Mouse (Mus musculus) kidney, embryonic 14.5 days (tissue): ENCODE measurements around the gene Nr2f2. TPM values are rescaled to one million over a fixed set of nuclear protein-coding genes. Genes with fewer than 3 reads are reported as not detected.

ENCODE experiments used
- ATAC-seq: fragments of 200-750 bp; cut with Nextera tagmentation; 2 replicates; pipeline ENCODE4 v1.8.0; 2017; ENCODE audit warnings: moderate number of reproducible peaks, mild to moderate bottlenecking, moderate TSS enrichment, moderate library complexity; ENCODE audit not compliant: low FRiP score, low TSS enrichment
- H3K27ac ChIP-seq: fragments of 300-500 bp; sonication (generic); 2 replicates; pipeline ENCODE4 v1.5.1; 2014; ENCODE audit warnings: low read depth, mild to moderate bottlenecking, low read length, moderate library complexity, mixed read lengths
- H3K27me3 ChIP-seq: fragments of 300-500 bp; sonication (generic); 2 replicates; pipeline ENCODE4 v1.6.1; 2014; ENCODE audit warnings: mild to moderate bottlenecking, low read length; ENCODE audit not compliant: control insufficient read depth, insufficient read depth
- H3K36me3 ChIP-seq: fragments of 300-500 bp; sonication (generic); 2 replicates; pipeline ENCODE4 v1.6.1; 2014; ENCODE audit warnings: low read length, mixed read lengths; ENCODE audit not compliant: control insufficient read depth, insufficient read depth
- H3K4me1 ChIP-seq: fragments of 300-500 bp; sonication (generic); 2 replicates; pipeline ENCODE4 v1.6.1; 2014; ENCODE audit warnings: low read length, mixed read lengths; ENCODE audit not compliant: control insufficient read depth, insufficient read depth
- H3K4me2 ChIP-seq: fragments of 300-500 bp; sonication (generic); replicated peaks from 2 replicates; pipeline ENCODE4 v1.6.1; 2014; ENCODE audit warnings: low read depth, mild to moderate bottlenecking, low read length
- H3K4me3 ChIP-seq: fragments of 300-500 bp; sonication (generic); 2 replicates; pipeline ENCODE4 v1.5.1; 2014; ENCODE audit warnings: mild to moderate bottlenecking, low read length
- H3K9ac ChIP-seq: fragments of 300-500 bp; sonication (generic); 2 replicates; pipeline ENCODE4 v1.6.1; 2014; ENCODE audit warnings: low read depth, mild to moderate bottlenecking, low read length, moderate library complexity
- H3K9me3 ChIP-seq: fragments of 300-500 bp; sonication (generic); 2 replicates; pipeline ENCODE4 v1.6.1; 2016; ENCODE audit warnings: low read length; ENCODE audit not compliant: control insufficient read depth
- WGBS: fragments of 180-500 bp; shearing (Covaris S2); extraction: QIAGEN DNeasy Blood & Tissue Kit; methylation state at CpG from one replicate; pipeline ENCODE4 v1.1.7; 2014; 5-methylcytosine and 5-hydroxymethylcytosine counted together
- polyA plus RNA-seq: library from polyadenylated mRNA; unstranded; fragments of >200 nt; fragmentation: Nextera tagmentation; extraction: Ambion mirVana; gene quantifications from 2 replicates; pipeline ENCODE4 v1.2.1, GENCODE M21; 2014

Nr2f2 gene
- polyA plus RNA-seq, 1 experiment from 2014 or later = 310 TPM

DNA sequence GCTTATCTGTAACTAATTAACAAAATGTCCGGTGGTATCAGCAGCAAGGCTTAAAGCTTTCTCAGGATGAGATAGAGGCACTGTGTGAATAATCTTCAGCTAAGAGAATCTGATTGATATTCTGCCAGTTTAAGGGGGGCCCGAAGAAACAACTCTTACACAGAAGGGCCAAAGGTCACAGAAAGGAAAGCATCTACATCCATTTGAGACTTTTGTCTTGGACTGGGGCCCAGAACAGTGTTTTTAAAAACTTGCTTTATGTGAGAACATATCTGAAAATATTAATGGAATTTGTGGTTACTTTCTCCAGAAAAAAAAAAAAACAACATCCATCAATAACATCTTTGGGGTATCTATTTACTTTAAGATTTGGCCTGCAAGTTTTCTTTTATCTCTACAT, 38.9 kb upstream of the Nr2f2 start:
- Histone ChIP-seq H3K4me3 (no peak overlapping the region), H3K9me3 (no peaks in the 10 kb centered on the region), H3K36me3 (peaks cover 59% of the 10 kb centered on the region), H3K27me3 (no peaks in the 10 kb centered on the region), H3K9ac (no peak overlapping the region), H3K4me1 (peaks cover 13% of the 10 kb centered on the region; the same call in 1 of the 2 replicates), H3K27ac (no peak overlapping the region), H3K4me2 (no peak overlapping the region)
- no peak for ATAC-seq
- WGBS = 63% methylated on average over 2 of the region's 2 CpGs

DNA sequence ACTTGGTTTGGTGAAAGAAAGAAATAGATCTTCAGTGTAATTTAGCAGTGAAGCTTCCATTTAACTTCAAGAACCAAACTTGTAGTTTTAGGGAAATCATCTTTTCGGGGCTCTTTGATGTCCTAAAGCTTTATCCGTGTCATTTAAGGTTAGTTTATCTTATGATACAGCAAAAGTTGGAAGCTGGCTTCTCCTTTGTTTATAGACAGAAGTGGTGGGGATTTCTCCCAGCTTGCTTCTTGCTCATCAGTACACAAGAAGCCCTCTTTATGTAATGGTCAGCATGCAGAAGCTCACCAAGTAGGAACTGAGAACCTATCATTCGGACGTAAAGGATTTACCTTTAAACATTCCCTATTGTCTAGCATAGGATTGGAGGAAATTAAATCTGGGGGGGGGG, 16.3 kb upstream of the Nr2f2 start:
- ATAC-seq = no peak

DNA sequence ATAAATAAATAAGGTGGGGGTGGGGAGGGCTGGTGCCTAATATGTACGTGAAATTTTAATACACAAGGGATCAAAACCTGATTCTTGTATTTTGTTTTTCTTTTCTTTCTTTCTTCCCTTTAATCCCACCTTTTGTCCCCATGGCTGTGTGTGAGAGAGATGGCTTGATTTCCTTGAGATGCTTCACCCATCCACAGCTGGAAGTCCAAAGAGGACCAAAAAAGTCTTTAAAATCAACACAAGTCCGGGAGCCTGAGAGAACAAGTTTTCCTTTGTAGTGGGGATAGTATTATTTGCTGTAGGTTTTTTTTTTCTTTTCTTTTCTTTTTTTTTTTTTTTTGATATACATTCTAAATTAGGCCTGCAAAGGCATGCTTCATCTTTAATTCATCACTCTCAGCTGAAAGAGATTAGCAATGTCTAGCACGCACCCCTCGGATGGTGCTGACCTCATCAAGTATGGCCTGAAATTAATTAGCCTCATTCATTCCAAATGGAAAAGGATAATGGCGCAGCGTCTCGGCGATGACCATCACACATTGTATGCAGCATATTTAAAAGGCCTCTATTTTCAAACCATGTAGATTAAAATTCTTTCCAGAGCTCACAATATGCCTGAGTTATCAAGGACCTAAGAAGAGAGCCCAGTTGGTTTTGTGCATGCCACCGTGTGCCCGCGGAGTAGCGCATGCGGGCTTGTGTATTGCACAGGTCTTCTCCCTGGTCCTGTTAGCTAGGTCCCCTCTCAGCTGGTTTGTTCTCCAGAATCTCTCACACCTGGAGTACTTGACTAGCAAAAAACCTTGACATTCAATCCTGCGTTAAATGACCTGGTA, 15.1 kb upstream of the Nr2f2 start:
- H3K9ac ChIP-seq = no peak overlapping the region
- WGBS = 96% methylated on average over 14 of the region's 14 CpGs
- H3K27ac ChIP-seq = no peak overlapping the region
- peaks cover 4% of the 10 kb centered on the region; the same call in 1 of the 2 replicates for H3K36me3 ChIP-seq
- H3K9me3 ChIP-seq = no peaks in the 10 kb centered on the region
- ATAC-seq = no peak
- H3K27me3 ChIP-seq = no peaks in the 10 kb centered on the region
- H3K4me1 ChIP-seq = no peaks in the 10 kb centered on the region
- H3K4me3 ChIP-seq = no peak overlapping the region
- no peak overlapping the region for H3K4me2 ChIP-seq

More for the DNA sequence above, 16.3 kb upstream of the Nr2f2 start:
- Histone ChIP-seq H3K9ac (no peak overlapping the region), H3K27ac (no peak overlapping the region), H3K4me2 (no peak overlapping the region), H3K36me3 (peaks cover 11% of the 10 kb centered on the region), H3K4me1 (no peaks in the 10 kb centered on the region), H3K4me3 (no peak overlapping the region), H3K9me3 (no peaks in the 10 kb centered on the region), H3K27me3 (no peaks in the 10 kb centered on the region)
- 89% methylated on average over 4 of the region's 4 CpGs for WGBS

DNA sequence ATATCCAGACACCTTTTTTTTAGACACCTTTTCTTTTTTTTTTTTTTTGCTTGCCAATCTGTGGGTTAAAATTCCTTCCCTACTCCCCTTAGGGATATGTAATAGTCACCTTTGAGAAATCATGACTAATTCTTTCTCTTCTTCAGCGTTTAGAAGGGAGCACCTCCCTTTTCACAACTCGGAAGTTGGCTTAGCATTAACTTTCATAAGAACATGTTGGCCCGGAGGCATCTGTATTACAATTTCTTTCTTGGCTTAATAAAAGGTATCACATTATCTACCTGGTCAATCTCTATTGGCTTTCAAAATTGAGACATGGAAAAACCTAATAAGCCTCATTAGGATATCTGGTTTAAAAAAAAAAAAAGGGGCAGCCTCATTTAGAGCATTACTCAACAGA, 14.4 kb upstream of the Nr2f2 start:
- H3K4me2 ChIP-seq = no peak overlapping the region
- H3K4me3 ChIP-seq = no peak overlapping the region
- H3K4me1 ChIP-seq = no peaks in the 10 kb centered on the region
- H3K9ac ChIP-seq = no peak overlapping the region
- H3K27me3 ChIP-seq = no peaks in the 10 kb centered on the region
- no peak for ATAC-seq
- no peaks in the 10 kb centered on the region; the same call in 1 of the 2 replicates for H3K36me3 ChIP-seq
- no peaks in the 10 kb centered on the region for H3K9me3 ChIP-seq
- 75% methylated on average over 3 of the region's 3 CpGs for WGBS
- H3K27ac ChIP-seq = no peak overlapping the region

DNA sequence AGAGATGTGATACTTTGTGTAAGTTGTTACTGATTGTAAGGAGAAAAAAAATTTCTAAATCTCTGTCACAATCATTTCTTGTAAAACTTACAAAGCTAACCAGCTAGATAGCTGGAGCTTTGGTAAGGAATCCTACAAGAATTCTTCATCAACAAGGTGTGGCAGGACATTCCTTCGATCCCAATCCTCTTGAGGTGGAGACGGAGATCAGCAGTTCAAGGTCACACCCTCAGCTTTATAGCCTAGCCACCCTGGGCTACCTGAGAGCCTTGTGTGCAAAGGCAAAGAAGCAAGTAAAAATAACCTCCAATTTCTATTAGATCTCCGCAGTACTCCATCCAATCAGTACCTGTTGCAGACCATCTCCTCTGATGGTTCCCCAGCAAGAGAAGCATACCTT, 13.7 kb upstream of the Nr2f2 start:
- Histone ChIP-seq H3K4me3 (no peak overlapping the region), H3K36me3 (no peaks in the 10 kb centered on the region; the same call in 1 of the 2 replicates), H3K27me3 (no peaks in the 10 kb centered on the region), H3K27ac (no peak overlapping the region), H3K9ac (no peak overlapping the region), H3K4me1 (no peaks in the 10 kb centered on the region), H3K4me2 (no peak overlapping the region), H3K9me3 (no peaks in the 10 kb centered on the region)
- no peak for ATAC-seq
- 85% methylated on average over 3 of the region's 3 CpGs for WGBS

DNA sequence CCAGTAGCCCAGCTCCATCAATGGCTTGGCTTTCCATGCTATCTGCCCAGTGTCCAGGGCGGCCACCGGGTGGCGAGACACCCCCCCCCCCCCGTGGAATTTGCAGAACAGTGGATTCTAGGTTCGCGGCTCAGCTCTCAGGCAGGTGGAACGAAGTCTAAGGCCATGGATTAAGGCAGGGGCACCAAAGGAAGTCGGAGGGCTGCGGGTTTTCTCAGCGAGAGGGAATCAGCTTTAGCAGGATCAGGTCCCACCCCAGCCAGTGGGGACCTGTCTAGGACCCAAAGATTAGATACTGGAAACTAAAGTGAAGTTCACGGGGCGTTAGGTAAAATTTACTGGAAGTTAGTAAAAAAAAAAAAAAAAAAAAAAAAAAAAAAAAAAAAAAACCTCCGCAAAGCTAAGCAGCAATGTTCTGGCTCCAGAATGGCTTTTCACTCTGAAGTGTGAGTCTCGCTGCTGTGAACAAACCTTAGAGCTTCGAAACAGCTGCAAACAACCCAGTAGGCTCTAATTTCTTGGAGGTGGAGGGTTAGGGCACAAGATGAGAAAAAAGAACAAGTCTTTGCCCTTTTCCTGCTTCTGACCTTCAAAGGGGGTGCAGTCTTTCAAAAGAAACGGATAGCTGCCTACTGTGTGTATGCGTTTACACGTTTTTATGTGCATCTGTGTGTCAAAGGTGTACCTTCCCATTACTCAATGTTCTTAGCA, 4.2 kb upstream of the Nr2f2 start:
- Histone ChIP-seq H3K9me3 (no peaks in the 10 kb centered on the region), H3K27ac (peak overlapping the region; percentile 97), H3K9ac (peak overlapping the region; percentile 100), H3K4me2 (peak overlapping the region; percentile 79), H3K36me3 (no peaks in the 10 kb centered on the region), H3K27me3 (peaks cover 3% of the 10 kb centered on the region), H3K4me3 (peak overlapping the region; percentile 96), H3K4me1 (peaks cover 14% of the 10 kb centered on the region)
- ATAC-seq = no peak
- 2% methylated on average over 18 of the region's 18 CpGs for WGBS

DNA sequence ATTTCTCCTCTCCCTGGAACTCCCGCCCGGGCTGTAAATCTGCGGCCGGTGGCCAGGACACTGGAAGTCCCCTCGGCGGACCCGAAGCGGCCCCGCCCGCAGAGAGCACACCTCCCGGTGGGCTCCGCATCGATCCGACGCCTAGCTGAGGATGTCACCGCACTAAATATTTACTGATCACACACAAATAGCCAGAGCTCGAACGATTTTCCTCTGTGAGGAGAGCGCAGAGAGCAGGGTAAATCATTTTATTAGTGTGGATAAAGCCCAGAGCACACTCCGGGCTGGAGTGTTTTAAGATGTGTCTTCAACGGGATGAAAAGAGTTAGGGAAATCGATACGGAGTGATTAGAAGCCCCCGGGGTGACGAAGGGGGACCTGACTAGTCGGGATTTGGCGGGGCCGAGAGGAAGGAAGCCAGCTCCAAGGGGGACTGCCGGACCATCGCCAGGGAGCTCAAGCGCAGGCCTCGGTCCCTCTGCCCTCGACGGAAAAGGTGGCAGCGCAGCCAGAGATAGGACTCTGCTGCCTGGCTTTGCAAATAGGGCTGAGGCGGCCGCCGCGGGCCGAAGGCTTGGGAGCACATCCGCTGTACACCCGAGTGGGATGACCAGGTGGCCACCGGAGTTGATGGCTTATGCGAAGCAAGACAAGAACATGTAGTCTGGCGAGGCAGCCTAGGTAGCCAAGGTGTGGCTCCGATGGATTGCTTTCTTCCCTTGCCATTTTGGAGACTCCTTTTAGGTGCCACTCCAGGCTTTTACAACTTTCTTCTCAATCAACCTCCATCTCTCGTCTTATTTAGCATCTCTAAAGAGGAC, 3.4 kb upstream of the Nr2f2 start:
- 1% methylated on average over 47 of the region's 47 CpGs for WGBS
- Histone ChIP-seq H3K4me2 (peak overlapping the region; percentile 79), H3K9me3 (no peaks in the 10 kb centered on the region), H3K9ac (peak overlapping the region; percentile 100), H3K36me3 (no peaks in the 10 kb centered on the region), H3K4me3 (peak overlapping the region; percentile 96), H3K4me1 (peaks cover 14% of the 10 kb centered on the region), H3K27me3 (peaks cover 3% of the 10 kb centered on the region), H3K27ac (peak overlapping the region; percentile 97)
- ATAC-seq = peak; percentile 21

DNA sequence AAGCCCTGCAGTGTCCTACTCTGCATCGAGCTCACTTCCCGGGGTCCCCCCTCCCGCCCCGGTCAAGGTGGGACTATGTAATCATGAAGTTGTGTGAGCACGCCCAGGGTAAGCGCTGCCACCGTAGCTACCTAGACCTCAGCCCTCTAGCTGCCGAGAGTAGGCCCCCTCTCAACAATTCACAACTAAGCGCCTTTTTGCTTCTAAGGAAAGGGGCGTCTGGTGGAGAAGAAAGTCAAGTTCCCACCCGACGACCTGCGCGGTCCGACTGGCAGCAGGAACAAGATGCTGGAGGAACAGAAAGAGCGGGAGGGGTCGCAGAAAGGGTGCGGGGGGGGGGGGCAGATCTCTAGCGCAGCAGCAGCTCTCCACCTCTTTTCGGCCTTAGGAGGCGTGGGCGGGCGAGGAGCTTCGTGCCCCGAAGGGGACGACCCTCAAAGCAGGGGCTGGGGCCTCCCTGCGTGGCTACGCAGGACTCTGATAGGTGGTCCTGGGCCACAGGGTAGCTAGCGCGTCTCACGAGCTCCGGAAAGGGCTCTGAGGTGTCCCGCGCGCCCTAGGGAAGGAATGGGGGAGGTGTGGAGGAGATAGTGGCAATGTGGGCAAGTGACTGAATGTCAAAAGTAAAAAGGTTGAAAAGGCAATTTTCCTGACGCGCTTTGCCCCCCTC, 2.7 kb upstream of the Nr2f2 start:
- Histone ChIP-seq H3K4me2 (peak overlapping the region; percentile 79), H3K4me1 (peaks cover 14% of the 10 kb centered on the region), H3K27ac (peak overlapping the region; percentile 97), H3K27me3 (peaks cover 3% of the 10 kb centered on the region), H3K36me3 (no peaks in the 10 kb centered on the region), H3K9me3 (no peaks in the 10 kb centered on the region), H3K4me3 (peak overlapping the region; percentile 96), H3K9ac (peak overlapping the region; percentile 100)
- ATAC-seq = peak; percentile 66
- WGBS = 4% methylated on average over 36 of the region's 37 CpGs
